Mouse (Mus musculus) cerebellum, adult 8-10 months (tissue): ENCODE measurements around the gene Ppard.

Experiments used
- DNase-seq: peaks from one replicate; pipeline ENCODE4 v3.0.0; 2022

The Ppard gene

DNA sequence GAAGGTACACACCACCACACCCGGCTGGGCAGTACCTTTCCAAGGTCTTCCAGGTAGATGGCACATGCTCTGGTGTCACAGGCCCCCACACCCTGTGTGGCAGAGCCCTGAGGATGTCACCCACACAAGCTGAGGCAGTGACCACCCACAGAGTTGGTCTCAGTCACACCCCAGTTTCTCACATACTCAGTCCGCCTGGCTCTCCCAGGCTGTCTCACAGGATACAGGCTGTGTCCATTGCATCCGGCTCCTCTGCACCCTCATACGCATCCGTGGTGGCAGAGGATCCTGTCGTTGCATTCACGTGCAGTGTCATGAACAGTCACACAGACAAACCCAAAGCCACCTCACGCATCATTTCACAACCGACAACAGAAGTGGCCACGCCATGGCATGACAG is 114.8 kb downstream of the Ppard start:
- DNase-seq: no peak

DNA sequence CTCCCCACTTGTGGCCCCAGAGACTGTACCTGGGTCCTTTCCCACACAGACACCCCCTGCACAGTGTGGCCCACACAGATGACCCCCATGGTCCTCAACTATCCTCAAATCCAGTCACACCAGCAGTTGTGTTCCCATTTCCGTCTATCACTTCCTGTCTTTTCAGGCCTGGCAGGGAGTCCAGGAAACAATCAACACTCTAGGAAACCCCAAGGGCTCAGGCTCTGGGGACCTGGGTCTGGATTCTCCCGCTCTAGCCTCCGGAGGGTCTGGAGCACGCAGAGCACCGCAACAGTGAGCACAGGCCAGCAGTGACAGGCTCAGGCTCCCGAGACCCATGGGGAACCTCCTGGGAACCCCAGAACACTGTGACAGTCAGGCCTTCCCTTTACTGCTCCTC is 115.7 kb downstream of the Ppard start:
- DNase-seq: no peak

GRCm38 (mm10) chr17:28349264-28349880 is 116.9 kb downstream of the Ppard start:
- no peak for DNase-seq

- DNase-seq: no peak
These were observed 117.5 kb downstream of the Ppard start for GRCm38 (mm10) chr17:28349901-28350465.

DNA sequence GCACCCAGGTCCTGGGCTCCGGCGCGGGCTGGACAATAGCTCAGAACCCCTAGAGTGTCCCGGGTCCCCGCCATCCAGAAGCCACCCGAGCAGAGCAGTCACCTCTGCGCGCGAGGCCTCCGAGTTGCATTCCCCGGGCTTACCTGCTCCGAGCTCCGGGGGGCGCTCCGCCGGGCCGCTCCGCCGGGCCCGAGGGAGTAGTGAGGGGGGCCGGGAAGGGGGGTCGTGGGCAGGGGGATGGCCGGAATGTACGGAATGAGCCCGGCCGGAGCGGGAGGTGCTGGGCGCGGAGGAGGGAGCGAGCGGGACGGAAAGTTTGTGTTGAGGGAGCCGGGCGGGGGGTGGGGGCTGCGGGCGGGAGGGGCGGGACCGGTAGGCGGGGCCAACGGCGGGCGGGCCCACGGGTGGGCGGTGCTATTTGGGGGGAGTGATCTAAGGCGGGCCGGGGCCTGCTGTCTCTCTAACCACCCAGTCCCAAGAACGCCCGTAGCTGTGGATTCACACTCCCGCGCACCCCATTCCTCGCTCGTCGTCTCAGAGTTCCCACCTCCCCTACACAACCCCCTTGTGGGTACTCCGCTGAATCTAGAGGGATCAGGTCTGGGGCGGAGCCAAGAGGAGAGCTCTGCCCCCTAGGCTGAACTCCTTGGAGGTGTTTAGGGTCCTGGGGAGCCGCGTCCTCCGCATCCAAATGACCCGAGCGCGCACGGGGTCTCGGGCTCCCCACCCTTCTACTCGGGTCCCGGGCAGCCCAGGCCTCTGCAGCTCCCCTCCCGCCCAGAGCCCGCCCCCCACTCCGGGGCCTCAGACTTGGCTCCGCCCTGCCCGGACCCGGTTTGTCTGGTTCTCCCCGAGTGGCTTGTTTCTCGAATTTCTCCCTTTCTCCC is 118.2 kb downstream of the Ppard start, which contains the start of gene Tead3:
Gene Tead3, minus strand, starts transcription at position 352 of the 887 bp plus-strand sequence.
- DNase-seq: no peak
